Mouse (Mus musculus): ENCODE data around the gene Crtc1. TPM values are rescaled to one million over a fixed set of nuclear protein-coding genes. Genes with fewer than 3 reads are reported as not detected.
A peak's percentile ranks its signal among the peaks of the same experiment; 100 is the strongest.

Gene Crtc1
- polyA plus RNA-seq, 1 experiment from 2014 or later: 45.9 TPM

- Histone ChIP-seq H3K27me3 (replicated peaks; ENCODE audit: control insufficient read depth, insufficient read depth, low read length) (no peaks in the 10 kb centered on the region), H3K9ac (ENCODE audit: low read depth, low read length) (no peak overlapping the region), H3K4me3 (ENCODE audit: low read length) (no peak overlapping the region), H3K4me1 (ENCODE audit: control insufficient read depth, insufficient read depth, low read depth, low read length) (peaks cover 22% of the 10 kb centered on the region), H3K9me3 (ENCODE audit: control insufficient read depth, low read length) (no peaks in the 10 kb centered on the region), H3K27ac (ENCODE audit: low read depth, low read length) (no peak overlapping the region), H3K36me3 (ENCODE audit: control insufficient read depth, insufficient read depth, low read length) (peaks cover 3% of the 10 kb centered on the region; the same call in 1 of the 2 replicates), H3K4me2 (ENCODE audit: low read length) (no peak overlapping the region)
- WGBS: 74% methylated on average over 11 of the region's 11 CpGs
- ATAC-seq: no peak
Observed at GRCm38 (mm10) chr8:70406427-70407069, 32.8 kb downstream of the Crtc1 start.

DNA sequence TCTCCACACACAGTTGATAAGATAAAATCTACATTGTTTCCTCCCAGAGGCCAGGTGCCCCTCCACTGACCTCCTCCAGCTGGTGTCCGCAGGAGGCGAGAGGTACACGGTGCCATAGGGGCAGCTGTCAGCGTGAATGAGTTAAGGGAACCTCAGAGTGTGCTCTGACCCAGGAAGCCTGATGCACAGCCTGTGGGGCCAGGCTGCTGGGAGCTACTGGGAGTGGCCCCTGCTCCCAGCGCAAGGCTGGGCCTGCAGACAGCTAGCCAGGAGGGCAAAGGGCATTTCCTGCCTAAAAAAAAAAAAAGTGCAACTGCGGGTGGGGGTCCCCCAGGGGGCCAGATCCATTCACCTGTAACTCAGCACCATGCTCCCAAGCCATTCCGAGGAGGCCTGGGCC is 34.2 kb downstream of the Crtc1 start:
- ATAC-seq: no peak
- 70% methylated on average over 6 of the region's 7 CpGs for WGBS

GRCm38 (mm10) chr8:70404212-70404611 is 35.2 kb downstream of the Crtc1 start:
- Histone ChIP-seq H3K27me3 (replicated peaks; ENCODE audit: control insufficient read depth, insufficient read depth, low read length) (no peaks in the 10 kb centered on the region), H3K9me3 (ENCODE audit: control insufficient read depth, low read length) (no peaks in the 10 kb centered on the region), H3K4me1 (ENCODE audit: control insufficient read depth, insufficient read depth, low read depth, low read length) (peaks cover 17% of the 10 kb centered on the region), H3K9ac (ENCODE audit: low read depth, low read length) (no peak overlapping the region), H3K27ac (ENCODE audit: low read depth, low read length) (no peak overlapping the region), H3K36me3 (ENCODE audit: control insufficient read depth, insufficient read depth, low read length) (peaks cover 9% of the 10 kb centered on the region), H3K4me2 (ENCODE audit: low read length) (no peak overlapping the region), H3K4me3 (ENCODE audit: low read length) (no peak overlapping the region)
- WGBS: 96% methylated on average over 3 of the region's 3 CpGs
- ATAC-seq: no peak

More for the DNA sequence above, 34.2 kb downstream of the Crtc1 start:
- no peak overlapping the region for H3K4me2 ChIP-seq (ENCODE audit: low read length)
- H3K9ac ChIP-seq (ENCODE audit: low read depth, low read length): no peak overlapping the region
- H3K27me3 ChIP-seq (replicated peaks; ENCODE audit: control insufficient read depth, insufficient read depth, low read length): no peaks in the 10 kb centered on the region
- no peak overlapping the region for H3K27ac ChIP-seq (ENCODE audit: low read depth, low read length)
- no peak overlapping the region for H3K4me3 ChIP-seq (ENCODE audit: low read length)
- H3K9me3 ChIP-seq (ENCODE audit: control insufficient read depth, low read length): no peaks in the 10 kb centered on the region
- peaks cover 4% of the 10 kb centered on the region; the same call in 1 of the 2 replicates for H3K36me3 ChIP-seq (ENCODE audit: control insufficient read depth, insufficient read depth, low read length)
- H3K4me1 ChIP-seq (ENCODE audit: control insufficient read depth, insufficient read depth, low read depth, low read length): peaks cover 22% of the 10 kb centered on the region

DNA sequence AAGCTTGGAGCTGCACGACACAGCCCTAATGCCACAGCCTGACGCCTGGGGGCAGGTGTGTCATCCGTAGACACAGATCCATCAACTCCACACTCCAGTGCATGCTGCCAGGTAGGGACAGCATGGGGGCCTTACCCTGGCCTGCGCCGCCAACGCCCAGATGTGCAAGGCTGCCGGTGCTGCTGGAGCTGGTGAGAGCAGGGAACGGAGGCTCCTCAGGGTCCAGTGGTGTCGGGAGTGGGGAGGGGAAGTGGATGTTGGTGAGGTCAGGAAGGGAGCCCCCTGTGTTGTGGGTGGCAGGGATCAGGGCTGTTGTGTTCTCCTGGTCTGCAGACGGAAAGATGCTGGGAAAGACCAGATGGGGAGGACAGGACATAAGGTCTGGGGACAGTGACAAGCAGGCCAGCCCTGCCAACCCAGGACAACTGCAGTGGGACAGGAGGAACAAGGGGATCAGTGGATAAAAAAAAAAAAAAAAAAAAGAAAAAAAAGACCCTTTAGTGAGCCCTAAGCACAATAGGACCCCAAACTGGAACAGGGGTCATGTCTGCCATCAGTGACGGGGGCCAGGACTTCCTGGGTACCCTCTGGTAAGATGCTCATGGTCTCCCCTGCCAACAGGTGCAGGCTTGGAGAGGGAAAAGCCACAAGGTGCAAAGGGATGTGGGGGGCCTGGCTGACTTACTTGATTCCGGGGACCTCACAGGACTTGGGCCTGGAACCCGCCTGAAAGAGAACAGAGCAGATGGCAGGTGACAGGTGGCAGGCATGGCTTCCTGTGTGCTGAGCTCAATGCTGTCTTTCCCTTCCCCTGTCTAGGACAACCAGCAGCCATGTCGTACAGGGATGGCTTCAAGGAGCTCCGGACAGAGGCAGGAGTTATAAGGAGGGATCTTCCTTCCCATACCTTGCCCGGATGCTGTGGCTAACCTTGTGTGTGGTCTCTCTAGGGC is 41.5 kb downstream of the Crtc1 start:
- Histone ChIP-seq H3K27ac (ENCODE audit: low read depth, low read length) (no peak overlapping the region), H3K27me3 (replicated peaks; ENCODE audit: control insufficient read depth, insufficient read depth, low read length) (no peaks in the 10 kb centered on the region), H3K9ac (ENCODE audit: low read depth, low read length) (no peak overlapping the region), H3K36me3 (ENCODE audit: control insufficient read depth, insufficient read depth, low read length) (peaks cover 13% of the 10 kb centered on the region), H3K4me1 (ENCODE audit: control insufficient read depth, insufficient read depth, low read depth, low read length) (no peaks in the 10 kb centered on the region; the same call in 1 of the 2 replicates), H3K4me3 (ENCODE audit: low read length) (no peak overlapping the region), H3K9me3 (ENCODE audit: control insufficient read depth, low read length) (no peaks in the 10 kb centered on the region), H3K4me2 (ENCODE audit: low read length) (no peak overlapping the region)
- WGBS: 83% methylated on average over 16 of the region's 16 CpGs
- ATAC-seq: no peak

DNA sequence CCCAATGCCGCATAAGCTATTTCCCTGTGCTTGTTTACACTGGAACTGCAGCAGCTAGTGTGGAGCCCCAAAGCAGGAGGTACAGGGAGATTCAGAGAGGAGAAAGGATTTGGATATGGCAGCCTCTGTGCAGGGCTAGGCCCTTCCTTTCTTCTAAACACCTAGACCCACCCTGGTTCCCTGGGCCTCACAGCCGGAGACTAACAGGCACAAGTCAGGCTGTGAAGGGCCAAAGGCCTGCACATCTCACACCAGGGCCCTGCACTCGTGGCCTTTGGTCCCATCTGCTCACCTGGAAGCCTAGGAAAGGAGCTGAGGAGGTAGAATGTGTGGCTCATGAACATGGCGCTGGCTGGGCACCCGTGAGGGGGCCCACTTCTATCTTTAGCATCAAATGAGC is 43.2 kb downstream of the Crtc1 start:
- Histone ChIP-seq H3K27ac (ENCODE audit: low read depth, low read length) (no peak overlapping the region), H3K4me1 (ENCODE audit: control insufficient read depth, insufficient read depth, low read depth, low read length) (no peaks in the 10 kb centered on the region; the same call in 1 of the 2 replicates), H3K36me3 (ENCODE audit: control insufficient read depth, insufficient read depth, low read length) (peaks cover 16% of the 10 kb centered on the region), H3K4me3 (ENCODE audit: low read length) (no peak overlapping the region), H3K9ac (ENCODE audit: low read depth, low read length) (peak overlapping the region; percentile 38; the same call in 1 of the 2 replicates), H3K9me3 (ENCODE audit: control insufficient read depth, low read length) (no peaks in the 10 kb centered on the region), H3K4me2 (ENCODE audit: low read length) (no peak overlapping the region), H3K27me3 (replicated peaks; ENCODE audit: control insufficient read depth, insufficient read depth, low read length) (no peaks in the 10 kb centered on the region)
- ATAC-seq: no peak
- WGBS: 82% methylated on average over 5 of the region's 5 CpGs

DNA sequence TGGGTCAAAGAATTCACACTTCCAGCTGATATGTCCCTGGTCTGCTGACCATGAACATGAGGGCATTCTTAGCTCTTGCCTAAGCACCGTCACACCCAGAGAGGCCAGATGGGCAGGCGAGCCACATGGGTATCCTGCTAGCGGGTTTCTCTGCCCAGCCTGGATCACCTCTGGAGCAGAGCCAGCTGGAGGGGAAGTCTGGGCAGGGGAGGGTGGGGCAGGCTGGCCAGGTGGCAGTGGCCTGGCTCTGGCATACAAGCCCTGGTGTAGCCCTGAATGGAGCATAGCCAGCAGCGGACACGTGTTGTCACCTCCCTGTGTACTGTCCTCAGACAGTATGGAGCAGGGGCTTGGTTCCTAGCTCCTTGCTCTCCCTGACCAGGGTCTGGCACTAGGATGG is 43.7 kb downstream of the Crtc1 start:
- Histone ChIP-seq H3K27me3 (replicated peaks; ENCODE audit: control insufficient read depth, insufficient read depth, low read length) (no peaks in the 10 kb centered on the region), H3K4me3 (ENCODE audit: low read length) (no peak overlapping the region), H3K9me3 (ENCODE audit: control insufficient read depth, low read length) (no peaks in the 10 kb centered on the region), H3K4me1 (ENCODE audit: control insufficient read depth, insufficient read depth, low read depth, low read length) (no peaks in the 10 kb centered on the region; the same call in 1 of the 2 replicates), H3K4me2 (ENCODE audit: low read length) (no peak overlapping the region), H3K9ac (ENCODE audit: low read depth, low read length) (no peak overlapping the region), H3K27ac (ENCODE audit: low read depth, low read length) (no peak overlapping the region), H3K36me3 (ENCODE audit: control insufficient read depth, insufficient read depth, low read length) (peaks cover 18% of the 10 kb centered on the region)
- WGBS: 54% methylated on average over 5 of the region's 5 CpGs
- ATAC-seq: peak; percentile 51; the same call in 1 of the 2 replicates

DNA sequence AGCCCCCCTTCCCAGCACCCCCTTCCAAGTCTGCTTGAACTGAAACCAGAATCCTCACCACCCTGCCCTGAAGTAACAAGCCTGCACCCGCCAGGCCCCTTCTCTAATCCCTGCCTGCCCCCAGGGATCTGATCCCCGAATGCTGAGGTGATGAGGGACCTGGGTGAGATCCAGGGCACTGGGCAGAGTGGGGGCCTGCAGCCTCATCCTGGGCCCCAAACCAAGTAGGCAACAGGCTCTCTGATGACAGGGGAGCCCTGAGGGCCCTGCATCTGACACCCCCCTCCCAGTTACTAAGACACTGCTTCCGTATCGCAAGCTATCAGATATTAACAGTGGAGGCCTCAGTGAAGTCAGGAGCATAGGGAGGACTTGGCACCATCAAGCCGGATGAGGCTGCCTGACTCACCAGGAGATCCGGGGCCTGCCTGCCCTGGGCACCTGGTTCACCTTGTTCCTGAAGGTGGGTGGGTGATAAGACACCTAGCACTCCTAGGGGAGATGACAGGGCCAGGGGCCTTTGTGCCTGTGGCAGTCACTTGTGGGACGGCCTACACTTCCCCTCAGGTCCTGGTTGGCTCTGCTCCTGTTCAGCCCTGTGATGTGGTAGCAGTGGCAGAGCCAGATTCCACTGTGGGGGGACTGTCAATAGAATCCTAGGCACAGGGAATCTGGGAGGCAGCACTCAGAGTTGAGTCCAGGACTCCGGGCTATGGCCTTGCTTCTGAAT is 44.9 kb downstream of the Crtc1 start:
- 91% methylated on average over 8 of the region's 8 CpGs for WGBS

GRCm38 (mm10) chr8:70393087-70393486 is 46.3 kb downstream of the Crtc1 start:
- no peaks in the 10 kb centered on the region; the same call in 1 of the 2 replicates for H3K4me1 ChIP-seq (ENCODE audit: control insufficient read depth, insufficient read depth, low read depth, low read length)
- H3K36me3 ChIP-seq (ENCODE audit: control insufficient read depth, insufficient read depth, low read length): peaks cover 12% of the 10 kb centered on the region; the same call in 1 of the 2 replicates
- H3K27ac ChIP-seq (ENCODE audit: low read depth, low read length): no peak overlapping the region
- H3K27me3 ChIP-seq (replicated peaks; ENCODE audit: control insufficient read depth, insufficient read depth, low read length): no peaks in the 10 kb centered on the region
- no peak overlapping the region for H3K4me2 ChIP-seq (ENCODE audit: low read length)
- H3K4me3 ChIP-seq (ENCODE audit: low read length): no peak overlapping the region
- no peaks in the 10 kb centered on the region for H3K9me3 ChIP-seq (ENCODE audit: control insufficient read depth, low read length)
- ATAC-seq: no peak
- no peak overlapping the region for H3K9ac ChIP-seq (ENCODE audit: low read depth, low read length)
- 78% methylated on average over 5 of the region's 5 CpGs for WGBS

More for the DNA sequence above, 44.9 kb downstream of the Crtc1 start:
- Histone ChIP-seq H3K9ac (ENCODE audit: low read depth, low read length) (no peak overlapping the region), H3K27me3 (replicated peaks; ENCODE audit: control insufficient read depth, insufficient read depth, low read length) (no peaks in the 10 kb centered on the region), H3K36me3 (ENCODE audit: control insufficient read depth, insufficient read depth, low read length) (peaks cover 12% of the 10 kb centered on the region; the same call in 1 of the 2 replicates), H3K9me3 (ENCODE audit: control insufficient read depth, low read length) (no peaks in the 10 kb centered on the region), H3K27ac (ENCODE audit: low read depth, low read length) (no peak overlapping the region), H3K4me1 (ENCODE audit: control insufficient read depth, insufficient read depth, low read depth, low read length) (no peaks in the 10 kb centered on the region; the same call in 1 of the 2 replicates), H3K4me2 (ENCODE audit: low read length) (no peak overlapping the region), H3K4me3 (ENCODE audit: low read length) (no peak overlapping the region)
- ATAC-seq: no peak
